Mouse (Mus musculus) central nervous system, embryonic 11.5 days (tissue): ENCODE results near the gene Olfr1336. TPM values are rescaled to one million over a fixed set of nuclear protein-coding genes. Genes with fewer than 3 reads are reported as not detected.

ENCODE experiments used
- polyA plus RNA-seq: library from polyadenylated mRNA; depleted of rRNA; stranded (reverse); fragments of >200 nt; gene quantifications from 2 replicates; pipeline ENCODE4 v1.2.3, GENCODE M21; 2012; rRNA removed

Gene Olfr1336
- not detected in 2 replicates for polyA plus RNA-seq

DNA sequence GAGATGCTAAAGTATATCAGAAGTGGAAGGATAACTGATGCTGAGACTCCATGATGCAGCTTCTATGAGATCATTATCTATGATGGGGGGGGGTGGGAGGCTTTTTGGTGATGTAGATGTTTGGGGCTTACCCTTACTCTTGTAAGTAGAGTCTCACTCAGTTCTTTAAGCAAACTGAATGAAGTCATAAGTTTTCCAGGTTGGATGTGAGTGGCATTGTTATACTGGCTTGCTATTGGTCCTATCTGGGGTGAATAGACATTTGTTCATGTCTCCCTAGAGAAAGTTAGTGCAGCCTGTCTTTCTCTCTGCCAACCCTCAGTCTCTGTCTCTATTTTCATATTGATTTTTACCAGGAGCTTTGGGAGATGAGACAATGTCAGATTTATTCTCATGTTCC is at the start of gene Olfr1336:
TSS of gene Olfr1336 (plus strand) at position 301 of the 400 bp plus-strand sequence.

DNA sequence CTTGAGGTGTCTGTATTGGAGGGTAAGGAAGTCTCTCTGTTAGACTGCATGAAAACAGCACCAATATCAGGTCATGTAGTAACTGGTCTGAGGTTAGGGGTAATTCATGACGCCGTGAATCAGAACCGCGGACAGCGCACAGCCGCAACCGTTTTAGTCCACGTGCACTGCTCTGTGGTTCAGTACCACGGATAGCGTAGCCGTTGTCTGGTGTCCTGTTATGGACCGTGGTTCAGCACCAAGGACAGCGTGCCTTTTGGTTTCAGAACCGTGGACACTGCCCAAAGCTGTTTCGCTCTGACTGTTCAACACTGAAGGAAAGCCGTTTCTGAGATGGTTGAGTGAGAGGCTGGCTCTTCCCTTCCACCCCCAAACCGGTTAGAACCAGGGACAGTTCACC is 45.9 kb upstream of the Olfr1336 start, which contains the start of gene Gm20715:
TSS of gene Gm20715 (plus strand) at position 235 of the 400 bp plus-strand sequence.

DNA sequence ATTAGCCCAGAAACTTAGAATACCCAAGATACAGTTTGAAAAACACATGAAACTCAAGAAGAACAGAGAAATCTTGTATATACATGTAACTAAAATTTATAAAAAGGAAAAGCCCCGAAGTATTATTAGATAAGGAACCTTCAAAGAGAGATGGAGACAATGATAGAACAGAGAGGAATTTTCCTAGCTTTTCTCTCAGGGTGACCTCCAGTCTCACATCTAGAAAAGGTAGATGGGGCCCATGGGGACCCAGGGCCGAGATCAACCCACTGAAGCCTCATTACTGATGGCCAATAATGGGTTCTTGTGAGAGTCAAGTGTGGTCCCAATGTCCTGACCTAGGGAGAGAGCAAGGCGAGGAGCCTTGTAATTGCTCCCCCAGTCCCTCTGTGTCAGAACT is 17.6 kb upstream of the Olfr1336 start, which contains the start of gene Olfr1344:
TSS of gene Olfr1344 (plus strand) at position 301 of the 400 bp plus-strand sequence.

DNA sequence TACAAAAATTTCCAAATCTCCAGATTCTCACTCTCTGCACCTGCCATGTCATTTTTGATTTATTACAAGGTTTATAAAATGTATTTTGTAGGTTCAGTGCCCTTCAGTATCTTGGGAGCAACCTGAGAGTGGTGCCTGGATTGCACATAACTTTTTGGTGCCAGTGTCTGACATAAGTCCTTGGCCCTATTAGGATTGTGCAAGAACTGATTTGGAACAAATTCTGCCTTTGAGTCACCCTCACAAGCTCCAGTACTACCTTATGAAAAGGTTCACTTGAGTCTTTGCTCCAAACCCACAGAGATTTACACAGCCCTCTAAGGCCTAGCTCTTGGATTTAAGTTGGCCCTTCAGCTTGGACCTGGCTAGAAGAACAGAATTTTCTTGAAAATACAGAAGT is 11.0 kb downstream of the Olfr1336 start, which contains the start of gene Olfr1346:
TSS of gene Olfr1346 (plus strand) at position 151 of the 400 bp plus-strand sequence.

DNA sequence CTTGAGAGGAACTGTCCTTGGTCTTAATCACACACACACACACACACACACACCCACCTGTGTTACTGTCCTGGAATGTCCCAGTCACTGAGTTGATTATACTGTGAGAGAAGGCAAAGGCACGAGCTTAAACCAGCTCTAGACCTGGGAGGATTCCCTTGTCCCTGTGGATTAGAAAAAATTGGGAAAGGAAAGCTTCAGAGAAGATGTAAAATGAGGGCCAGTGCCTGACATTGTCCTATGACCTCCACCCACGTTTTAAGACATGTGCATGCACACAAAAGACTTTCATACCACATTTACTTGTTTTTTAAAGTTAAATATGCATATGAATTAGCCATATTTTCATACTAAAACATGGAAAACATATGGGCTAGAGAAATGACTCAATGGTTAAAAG is 30.9 kb downstream of the Olfr1336 start, which contains the start of gene Olfr5:
TSS of gene Olfr5 (minus strand) at position 101 of the 400 bp plus-strand sequence.

DNA sequence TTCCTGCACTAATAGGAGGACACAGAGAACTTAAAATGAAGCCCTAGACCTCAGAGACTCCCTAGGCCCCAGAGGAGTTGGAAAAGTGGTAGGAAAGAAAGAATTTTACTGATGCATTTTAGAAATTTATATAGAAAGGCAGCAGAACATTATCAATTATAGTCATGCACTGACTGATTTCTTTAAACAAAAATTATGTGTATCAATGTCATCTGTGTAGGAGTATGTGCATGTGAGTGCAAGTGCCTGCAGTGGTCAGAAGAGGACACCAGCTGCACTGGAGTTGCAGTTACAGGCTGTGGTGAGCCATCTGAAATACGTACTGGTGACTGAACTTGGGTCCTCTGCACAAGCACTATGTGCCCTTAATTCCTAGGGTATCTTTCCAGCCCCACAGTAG is 43.7 kb downstream of the Olfr1336 start, which contains the start of gene Olfr1347:
TSS of gene Olfr1347 (minus strand) at position 101 of the 400 bp plus-strand sequence.

DNA sequence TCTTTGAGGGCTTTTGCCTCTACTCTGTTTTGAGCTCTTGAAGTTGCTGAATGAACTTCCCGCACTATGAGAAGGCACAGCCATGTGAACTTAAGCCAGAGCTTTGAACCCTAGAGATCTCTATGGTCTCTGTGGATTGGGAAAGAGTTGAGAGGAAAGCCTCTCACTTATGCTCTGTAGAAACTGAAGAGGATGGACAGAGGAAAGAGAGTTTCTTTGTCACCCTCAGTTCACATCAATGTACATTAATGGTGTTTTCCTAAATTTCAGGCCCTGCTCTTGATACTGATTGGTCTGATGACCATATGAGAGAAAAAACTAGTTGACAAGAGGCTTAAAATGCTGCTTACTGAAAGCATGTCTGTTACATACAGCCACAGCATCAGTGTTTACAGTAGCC is 52.7 kb downstream of the Olfr1336 start, which contains the start of gene Olfr1348:
TSS of gene Olfr1348 (minus strand) at position 101 of the 400 bp plus-strand sequence.

Other genes with a start within 250 kb of the Olfr1336 start
- not detected in 2 replicates for gene Zscan5b, start 233.9 kb upstream of the Olfr1336 start, polyA plus RNA-seq
- not detected in 2 replicates for gene Epp13, start 203.5 kb upstream of the Olfr1336 start, polyA plus RNA-seq
- 5.6 and 6.3 TPM in 2 replicates for gene Zfp667, start 169.6 kb upstream of the Olfr1336 start, polyA plus RNA-seq
- 6.1 and 7.8 TPM in 2 replicates for gene Zfp583, start 124.9 kb upstream of the Olfr1336 start, polyA plus RNA-seq
- 2.2 and 2.5 TPM in 2 replicates for gene Gm3854, start 112.4 kb upstream of the Olfr1336 start, polyA plus RNA-seq
- 1.5 and 2.3 TPM in 2 replicates for gene Zfp78, start 92.9 kb upstream of the Olfr1336 start, polyA plus RNA-seq
- 7.9 and 13.4 TPM in 2 replicates for gene Zfp28, start 72.9 kb upstream of the Olfr1336 start, polyA plus RNA-seq
- 1.1 and 1.9 TPM in 2 replicates for gene Smim17, start 57.5 kb upstream of the Olfr1336 start, polyA plus RNA-seq
- gene Gm20715, start 45.9 kb upstream of the Olfr1336 start, polyA plus RNA-seq: 0.05 and 0.06 TPM in 2 replicates
- gene Olfr1344, start 17.5 kb upstream of the Olfr1336 start, polyA plus RNA-seq: 0.02 and 0.06 TPM in 2 replicates
- not detected in 2 replicates for gene Olfr1346, start 10.9 kb downstream of the Olfr1336 start, polyA plus RNA-seq
- gene Olfr5, start 30.8 kb downstream of the Olfr1336 start, polyA plus RNA-seq: not detected in 2 replicates
- not detected in 2 replicates for gene Olfr1347, start 43.6 kb downstream of the Olfr1336 start, polyA plus RNA-seq
- gene Olfr1348, start 52.6 kb downstream of the Olfr1336 start, polyA plus RNA-seq: not detected in 2 replicates
- gene Olfr1349, start 66.8 kb downstream of the Olfr1336 start, polyA plus RNA-seq: 0.09 TPM in 1 of 2 replicates, not detected in the other
- not detected in 2 replicates for gene Olfr1350, start 108.7 kb downstream of the Olfr1336 start, polyA plus RNA-seq
- gene Zim1, start 240.3 kb downstream of the Olfr1336 start, polyA plus RNA-seq: 9.7 and 24.4 TPM in 2 replicates